Mouse (Mus musculus) myocyte (in vitro differentiated cells): ENCODE results near the gene Faap24.

Experiments used
- POLR2AphosphoS2 ChIP-seq: IDR thresholded peaks from one replicate; pipeline ENCODE4 v1.6.1; 2011; ENCODE audit warnings: low read depth, control low read depth; ENCODE audit not compliant: insufficient read length
- USF1 ChIP-seq: IDR thresholded peaks from one replicate; pipeline ENCODE4 v1.6.1; 2011; ENCODE audit warnings: low read depth, mild to moderate bottlenecking, control low read depth, moderate library complexity

GRCm38 (mm10) chr7:35423071-35423470 is 26.4 kb upstream of the Faap24 start:
- TF ChIP-seq POLR2AphosphoS2 (no peak), USF1 (no peak)
